Mouse (Mus musculus): ENCODE data around the gene Rnf167.

Rnf167 gene

DNA sequence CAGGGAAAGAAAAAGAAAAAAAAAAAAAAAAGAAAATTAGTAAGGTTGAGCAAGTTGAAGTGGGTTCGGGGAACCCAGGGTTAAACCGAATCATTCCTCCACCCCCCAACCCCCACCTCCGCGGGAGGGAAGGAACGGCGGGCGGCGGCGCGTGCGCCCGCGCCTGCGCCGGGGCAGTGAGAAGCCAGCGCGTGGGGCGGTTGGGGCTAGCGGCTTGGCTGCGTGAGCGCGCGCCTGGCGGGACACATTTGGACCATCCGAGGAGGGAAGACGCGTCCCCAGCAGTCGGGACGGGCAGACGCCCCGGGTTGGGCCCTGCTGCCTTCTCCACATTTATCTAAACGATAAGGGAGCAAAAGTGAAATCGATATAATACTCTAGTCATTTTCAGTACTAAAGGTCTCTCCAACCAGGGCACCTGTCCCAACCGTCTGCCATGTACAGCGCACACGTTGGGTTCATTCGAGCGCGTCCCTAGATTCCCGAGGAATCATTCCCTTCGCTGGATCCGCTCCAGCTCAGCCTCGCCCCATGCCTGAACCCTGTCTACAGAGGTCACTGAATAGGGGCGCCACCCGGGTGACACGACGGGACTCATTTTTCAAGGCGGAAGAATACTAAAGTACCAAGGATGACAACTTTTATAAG is 8.0 kb downstream of the Rnf167 start:
- peak; percentile 82 to 84 for DNase-seq (ENCODE audit: low spot score in 2 of 2)

DNA sequence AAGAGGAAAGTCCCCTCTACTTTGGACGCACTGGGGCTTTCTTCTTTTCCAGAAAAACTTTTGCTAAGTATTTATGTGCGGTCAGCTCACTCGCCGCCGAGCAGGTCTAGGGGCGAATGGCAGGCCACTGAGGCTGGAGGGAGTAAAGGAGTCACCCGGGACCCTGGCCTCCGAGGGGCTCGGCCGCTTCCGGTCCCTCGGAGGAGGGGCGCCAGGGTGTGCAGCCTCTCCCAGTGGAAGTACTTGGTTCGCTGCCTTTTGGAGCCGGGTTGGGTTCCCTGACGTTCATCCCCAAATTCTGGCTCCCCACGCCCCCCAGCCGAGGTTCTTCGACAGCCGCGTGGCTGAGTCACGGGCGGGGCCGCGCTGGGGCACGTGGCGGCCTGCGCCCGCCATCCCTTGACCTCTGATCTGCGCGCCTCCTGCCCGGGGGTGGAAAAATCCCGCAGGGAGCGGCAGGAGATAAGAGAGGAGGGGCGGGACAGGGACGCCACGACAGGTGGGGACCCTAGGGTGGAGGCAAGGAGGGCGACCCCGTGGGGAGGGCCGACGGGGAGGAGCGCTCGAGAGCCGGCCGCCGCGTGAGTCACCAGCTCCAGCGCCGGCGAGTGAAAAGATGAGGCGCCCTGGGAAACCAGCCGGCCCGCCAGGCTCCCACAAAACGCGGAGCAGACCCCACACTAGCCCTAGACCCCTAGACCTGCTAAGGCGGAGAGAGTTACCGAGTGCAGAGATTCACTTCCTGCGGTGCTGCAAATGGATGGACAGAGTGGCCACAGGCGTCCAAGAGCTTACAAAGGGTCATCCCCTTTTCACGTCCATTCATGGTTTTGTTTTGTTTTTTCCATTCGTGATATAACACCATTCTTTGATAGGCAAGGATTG is 8.8 kb downstream of the Rnf167 start:
- peak; percentile 70 to 72 for DNase-seq (ENCODE audit: low spot score in 2 of 2)

DNA sequence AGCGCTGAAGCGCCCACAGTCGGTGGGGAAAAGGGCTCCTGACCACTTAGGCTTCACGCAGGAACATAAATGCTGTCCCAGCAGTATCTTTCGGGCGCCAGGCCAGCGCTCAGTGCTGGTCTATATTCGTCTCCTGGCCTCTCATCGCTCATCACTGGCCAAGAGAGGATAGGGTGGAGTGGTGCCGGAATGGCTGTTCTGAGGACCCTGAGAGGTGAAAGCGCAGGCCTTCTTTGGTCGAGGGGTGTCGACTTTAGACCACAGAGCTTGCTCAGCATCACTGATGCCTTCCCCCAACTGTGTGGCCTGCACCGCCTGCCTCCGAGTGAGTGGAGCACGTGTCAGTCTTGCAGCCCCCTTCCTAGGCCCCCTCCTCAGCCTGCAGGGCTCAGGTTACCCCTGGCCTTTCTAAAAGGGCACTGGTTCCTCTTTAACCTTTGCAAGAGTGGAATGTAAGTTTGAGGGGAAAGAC is 9.5 kb downstream of the Rnf167 start:
- DNase-seq (ENCODE audit: low spot score in 2 of 2) = no peak

DNA sequence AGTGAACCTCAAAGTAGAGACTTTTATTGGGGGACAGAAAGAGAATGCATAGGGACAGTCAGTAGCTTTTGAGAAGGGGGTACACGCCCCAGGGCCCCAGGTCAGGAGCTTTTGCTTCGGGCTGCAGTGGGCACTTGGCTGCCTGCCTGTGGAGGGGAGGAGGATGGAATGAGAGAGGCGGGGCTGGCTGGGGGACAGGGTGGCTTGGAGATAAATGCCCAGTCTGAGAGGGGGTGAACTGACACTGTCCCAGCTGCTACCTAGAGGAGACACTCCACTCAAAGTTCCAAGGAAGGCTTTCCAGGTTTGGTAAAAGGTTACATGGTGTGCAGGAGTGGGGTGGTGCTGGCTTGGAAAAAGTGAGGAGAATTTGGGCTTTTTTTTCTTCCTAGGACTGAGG is 9.9 kb downstream of the Rnf167 start, which contains the start of gene Eno3:
Eno3 (plus strand) TSS at position 239 of the 400 bp plus-strand sequence.
- DNase-seq (ENCODE audit: low spot score in 2 of 2) = no peak

DNA sequence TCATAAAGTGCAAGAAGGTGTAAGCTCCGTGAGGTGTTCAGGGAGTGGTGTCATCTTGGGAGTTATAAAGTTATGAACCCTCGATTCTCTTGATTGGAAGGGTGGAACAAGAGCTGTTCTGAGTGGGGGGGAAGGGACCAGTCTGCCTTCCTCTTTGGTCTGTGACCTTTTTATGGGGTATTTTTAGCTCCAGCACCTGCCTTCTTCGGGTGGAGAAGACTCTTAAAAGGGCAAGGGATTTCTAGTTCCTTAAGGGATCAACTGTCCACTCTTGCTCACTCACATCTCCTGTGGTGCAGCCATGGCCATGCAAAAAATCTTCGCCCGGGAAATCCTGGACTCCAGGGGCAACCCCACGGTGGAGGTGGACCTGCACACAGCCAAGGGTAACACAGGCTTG is 10.5 kb downstream of the Rnf167 start:
- DNase-seq (ENCODE audit: low spot score in 2 of 2) = no peak

DNA sequence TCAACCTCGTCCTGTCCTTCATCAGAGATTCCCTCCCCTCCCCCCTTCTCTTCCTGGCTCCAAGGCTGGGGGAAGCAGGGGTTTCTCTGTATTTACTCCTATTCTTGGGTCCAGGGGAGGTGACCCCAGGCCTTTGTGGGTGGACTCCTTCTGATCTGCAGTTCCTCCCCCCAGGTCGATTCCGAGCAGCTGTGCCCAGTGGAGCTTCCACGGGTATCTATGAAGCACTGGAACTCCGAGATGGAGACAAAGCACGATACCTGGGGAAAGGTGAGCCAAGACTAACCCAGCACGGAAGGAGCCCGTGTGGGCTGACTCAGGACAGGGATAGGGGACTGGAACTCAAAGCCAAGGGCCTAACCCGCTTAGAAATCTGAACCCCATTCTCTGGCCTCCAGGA is 11.0 kb downstream of the Rnf167 start:
- DNase-seq (ENCODE audit: low spot score in 2 of 2) = no peak

DNA sequence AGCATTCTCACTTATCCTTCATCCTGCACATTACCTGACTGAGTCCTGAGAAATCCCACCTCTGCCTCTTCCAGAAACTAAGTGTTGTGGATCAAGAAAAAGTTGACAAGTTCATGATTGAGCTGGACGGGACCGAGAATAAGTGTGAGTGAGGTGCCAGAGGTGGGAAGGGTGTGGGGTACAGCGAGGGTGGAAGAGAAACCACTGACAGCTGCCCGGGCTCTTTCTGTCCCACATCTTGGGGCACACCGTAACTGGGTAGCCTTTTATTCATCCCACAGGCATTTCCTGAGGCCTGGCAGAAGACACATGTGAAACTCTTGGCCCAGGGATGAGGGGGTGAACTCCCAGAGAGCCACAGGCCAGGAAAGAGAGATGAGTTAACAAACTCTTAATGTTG is 11.5 kb downstream of the Rnf167 start:
- no peak for DNase-seq (ENCODE audit: low spot score in 2 of 2)

DNA sequence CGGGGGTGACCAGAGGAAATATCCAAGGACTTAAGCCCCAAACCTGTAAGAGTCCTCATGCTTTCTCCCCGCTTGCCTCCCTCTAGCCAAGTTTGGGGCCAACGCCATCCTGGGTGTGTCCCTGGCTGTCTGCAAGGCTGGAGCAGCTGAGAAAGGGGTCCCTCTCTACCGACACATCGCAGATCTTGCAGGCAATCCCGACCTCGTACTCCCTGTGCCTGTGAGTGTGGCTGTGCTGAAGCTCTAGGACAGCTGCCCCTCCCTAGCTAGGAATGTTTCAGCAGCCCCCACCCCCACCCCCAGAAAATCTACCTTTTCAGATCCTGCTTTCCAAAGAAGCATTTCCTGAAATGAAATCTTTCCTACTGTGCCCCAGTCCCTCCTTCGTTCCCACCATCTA is 11.9 kb downstream of the Rnf167 start:
- DNase-seq (ENCODE audit: low spot score in 2 of 2) = no peak

DNA sequence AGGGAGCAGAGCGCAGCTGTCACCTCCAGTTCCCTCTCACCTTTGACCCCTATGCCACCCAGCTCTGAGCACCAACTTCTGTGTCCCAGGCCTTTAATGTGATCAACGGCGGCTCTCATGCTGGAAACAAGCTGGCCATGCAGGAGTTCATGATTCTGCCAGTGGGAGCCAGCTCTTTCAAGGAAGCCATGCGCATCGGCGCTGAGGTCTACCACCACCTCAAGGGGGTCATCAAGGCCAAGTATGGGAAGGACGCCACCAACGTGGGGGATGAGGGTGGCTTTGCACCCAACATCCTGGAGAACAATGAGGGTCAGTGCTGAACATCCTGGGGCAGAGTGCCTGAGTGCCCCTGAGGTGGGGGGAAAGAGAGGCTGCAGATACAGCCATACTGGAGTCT is 13.5 kb downstream of the Rnf167 start:
- DNase-seq (ENCODE audit: low spot score in 2 of 2) = no peak

DNA sequence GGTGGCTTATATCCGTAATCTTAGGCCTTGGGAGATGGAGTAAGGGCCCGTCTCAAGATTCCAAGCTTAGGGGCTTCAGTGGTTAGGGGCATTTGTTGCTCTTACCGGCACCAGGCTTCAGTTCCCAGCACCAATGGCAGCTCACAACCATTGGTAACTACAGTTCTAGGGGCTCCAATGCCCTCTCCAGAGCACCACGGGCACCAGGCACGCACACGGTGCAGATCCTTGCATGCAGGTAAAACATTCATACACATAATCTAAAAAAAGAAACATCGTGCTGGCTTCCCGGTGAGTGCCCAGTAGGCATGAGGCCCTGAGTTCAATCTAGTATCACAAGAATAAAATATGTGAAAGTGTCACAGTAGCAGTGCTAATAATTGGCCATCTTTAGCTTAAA is 16.1 kb downstream of the Rnf167 start:
- DNase-seq (ENCODE audit: low spot score in 2 of 2) = no peak

DNA sequence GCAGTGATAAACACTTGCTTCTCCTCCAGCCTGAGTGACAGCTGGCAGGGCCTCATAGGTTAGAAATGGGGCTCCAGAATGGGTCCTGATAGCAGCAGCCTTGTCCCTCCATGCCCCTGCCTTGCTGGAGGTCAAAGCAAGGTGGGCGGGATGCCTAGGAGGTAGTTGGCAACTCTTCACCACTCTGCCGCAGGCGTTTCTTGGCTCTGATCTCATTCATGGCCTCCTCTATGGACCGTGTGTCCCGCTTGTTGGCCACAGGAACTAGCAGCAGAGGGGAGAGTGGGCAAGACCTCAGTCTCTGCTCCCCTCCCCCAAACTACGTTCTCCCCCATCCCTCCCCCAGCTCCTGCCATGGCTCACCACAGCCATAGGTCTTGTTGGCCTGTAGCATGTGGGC is 16.9 kb downstream of the Rnf167 start:
- DNase-seq (ENCODE audit: low spot score in 2 of 2) = no peak

DNA sequence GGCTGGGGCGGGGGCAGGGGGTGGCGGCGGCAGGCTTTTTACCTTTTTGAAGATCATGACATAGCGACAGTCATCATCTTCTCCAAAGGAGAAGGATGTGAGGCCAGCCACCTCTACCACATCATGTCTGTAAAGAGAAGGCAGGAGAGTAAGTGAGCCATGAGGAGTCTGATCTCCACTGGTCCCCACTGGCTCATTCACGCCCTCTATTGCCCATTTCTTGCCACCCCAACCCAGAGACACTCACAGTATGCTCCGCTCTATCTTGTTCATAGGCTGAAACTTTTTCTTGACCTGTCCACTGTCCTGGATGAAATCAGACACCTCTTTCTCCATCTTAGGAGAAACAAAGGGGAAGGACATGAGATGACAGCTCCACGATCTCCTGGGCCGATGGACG is 17.7 kb downstream of the Rnf167 start:
- no peak for DNase-seq (ENCODE audit: low spot score in 2 of 2)

DNA sequence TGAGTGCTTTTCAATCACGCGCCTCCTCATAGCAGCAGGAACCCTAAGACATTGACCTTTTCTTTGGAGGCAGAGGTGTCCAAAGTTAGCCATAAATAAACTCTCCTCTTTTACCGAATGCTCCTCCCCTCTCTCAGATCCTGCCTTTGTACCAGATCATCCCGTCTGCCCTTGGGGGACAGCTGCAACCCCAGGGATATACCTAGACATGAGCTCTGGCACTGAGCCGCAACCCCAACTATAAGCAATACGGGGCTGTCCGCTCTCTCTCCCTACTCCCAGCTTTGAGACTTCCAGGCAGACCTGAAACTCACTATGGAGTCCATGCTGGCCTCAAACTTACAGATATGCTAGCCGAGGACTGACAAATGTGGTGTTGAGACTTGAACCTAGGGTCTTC is 19.7 kb downstream of the Rnf167 start:
- no peak for DNase-seq (ENCODE audit: low spot score in 2 of 2)

DNA sequence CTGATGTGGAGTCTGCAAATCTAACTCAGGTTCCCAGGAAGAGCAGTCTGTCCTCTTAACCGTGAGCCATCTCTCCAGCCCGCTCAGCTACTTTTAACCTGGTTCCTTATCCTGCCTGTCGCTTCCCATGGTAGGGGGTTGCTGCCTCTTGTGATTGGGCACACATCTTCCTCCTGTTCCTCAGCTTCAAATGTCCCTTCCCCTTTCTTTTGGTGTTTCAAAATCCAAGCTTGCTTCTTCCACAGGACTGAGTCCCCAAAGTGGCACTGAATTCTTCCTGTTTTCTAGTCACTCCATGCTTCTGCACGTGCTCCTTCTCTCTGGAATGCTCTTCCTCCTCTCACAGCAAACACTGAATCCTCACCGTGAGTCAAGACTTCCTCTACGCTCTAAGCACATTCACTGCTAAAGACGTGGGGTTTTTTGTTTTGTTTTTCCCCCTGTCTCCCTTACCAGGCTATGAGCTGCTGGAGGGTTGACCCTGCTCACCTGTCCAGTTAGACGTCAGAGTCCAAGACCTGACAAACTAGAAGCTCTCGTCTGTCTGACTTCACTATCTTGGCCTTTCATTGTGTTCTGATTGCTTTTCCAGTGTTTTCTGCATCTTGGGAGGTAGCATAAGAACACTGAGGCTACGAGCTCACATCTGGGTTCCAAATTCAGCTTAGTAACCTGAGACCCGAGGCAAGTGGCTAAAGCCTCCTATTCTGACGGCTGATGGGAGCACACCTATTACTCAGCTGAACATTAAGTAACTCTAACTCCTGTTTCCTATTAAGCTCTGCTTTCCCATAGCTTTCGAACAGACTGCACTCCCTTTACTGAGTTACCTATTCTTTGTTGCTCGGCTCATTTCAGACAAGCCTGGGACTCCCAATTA is 20.5 kb downstream of the Rnf167 start:
- no peak for DNase-seq (ENCODE audit: low spot score in 2 of 2)

DNA sequence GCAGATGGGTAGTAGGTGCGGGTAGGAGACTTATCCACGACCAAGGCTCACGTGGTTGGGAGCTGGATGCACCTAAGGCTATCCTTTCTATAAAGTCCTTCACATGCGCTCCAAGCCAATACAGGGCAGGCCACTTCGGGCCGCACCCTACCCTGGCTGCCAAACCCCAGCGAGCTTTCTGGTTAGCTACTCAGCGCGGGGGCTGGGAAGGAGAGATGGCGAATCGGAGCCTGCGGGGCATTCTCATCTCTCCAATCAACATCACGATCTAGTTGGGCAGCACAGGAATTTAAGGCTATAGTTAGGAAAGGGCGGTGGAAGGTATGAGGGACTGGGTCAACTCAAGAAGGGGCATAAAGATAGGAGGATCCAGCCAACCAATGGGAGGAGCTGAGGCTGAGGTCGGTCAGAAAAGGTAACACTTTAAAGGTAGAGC is 21.3 kb downstream of the Rnf167 start:
- DNase-seq (ENCODE audit: low spot score in 2 of 2) = peak; percentile 68 to 78

DNA sequence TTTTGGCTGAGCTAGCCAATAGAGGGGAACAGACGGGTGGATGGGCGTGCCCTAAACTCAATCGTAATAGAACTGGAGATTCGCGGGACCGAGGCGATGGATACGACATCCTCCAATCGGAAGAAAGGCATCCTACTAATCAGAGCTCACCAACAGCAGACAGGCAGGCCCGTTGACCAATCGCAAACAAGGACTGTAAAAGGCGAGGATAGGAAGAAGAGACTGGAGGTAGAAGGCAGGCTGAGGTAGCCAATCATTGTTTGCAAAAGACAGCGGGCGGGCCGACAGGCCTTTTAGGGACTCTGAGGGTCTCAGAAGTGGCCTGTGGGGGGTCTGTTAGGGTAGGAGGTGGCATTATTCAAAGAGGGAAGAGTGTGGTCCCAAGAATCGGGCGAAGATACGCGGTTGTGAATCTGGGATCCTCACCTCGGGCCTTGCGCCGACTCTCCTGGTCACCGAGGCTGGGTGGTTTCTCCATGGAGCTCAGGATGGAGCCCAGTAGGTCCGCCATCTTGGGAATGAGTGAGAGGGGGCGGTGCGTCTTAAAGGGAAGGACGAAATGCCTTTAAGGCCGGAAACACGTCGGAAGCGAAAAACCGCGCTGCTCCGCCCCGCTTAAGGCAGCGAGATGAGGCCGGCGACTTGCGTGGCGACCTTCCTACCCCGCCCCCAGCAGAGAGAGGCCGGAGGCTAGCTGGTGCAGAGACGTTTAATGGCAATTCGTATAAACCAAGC is 21.9 kb downstream of the Rnf167 start, which contains the start of gene Spag7:
Spag7 (minus strand) TSS at position 646 of the 735 bp plus-strand sequence.
- peak; percentile 93 to 96 for DNase-seq (ENCODE audit: low spot score in 2 of 2)

DNA sequence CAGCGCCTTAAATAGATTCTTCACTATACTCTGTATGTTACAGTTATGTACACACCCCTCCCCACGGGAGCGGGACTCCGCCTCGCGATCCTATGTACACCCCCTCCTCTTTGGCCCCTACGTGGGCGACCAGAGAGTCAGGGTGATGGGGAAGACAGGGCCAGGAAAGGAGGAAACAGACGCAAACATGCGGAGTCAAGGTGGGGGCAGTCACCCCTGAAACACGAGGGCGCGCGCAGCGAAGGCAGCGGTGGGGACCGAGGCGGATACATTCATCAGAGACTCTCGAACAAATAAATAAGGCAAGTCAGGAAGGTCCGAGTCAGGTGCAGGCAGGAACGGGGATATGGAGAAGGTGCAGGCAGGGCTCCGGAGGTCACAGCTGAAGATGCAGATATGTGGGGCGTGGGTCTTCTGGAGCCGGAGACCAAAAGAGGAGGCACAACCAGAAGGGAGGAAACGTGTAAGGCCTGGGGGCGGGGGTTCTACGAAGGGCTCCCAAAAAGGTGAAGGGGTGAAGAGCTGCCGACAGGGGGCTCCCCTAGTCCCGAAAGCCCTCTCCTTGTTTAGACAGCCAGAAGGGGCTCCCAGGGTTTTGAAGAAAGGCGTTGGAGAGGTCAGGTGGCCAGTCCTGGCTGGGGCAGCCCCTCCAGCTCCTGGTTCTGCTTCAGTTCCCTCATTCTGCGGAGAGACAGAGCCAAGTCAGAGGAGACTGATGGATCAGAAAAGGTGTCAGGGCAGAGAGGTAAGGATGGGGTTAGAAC is 22.7 kb downstream of the Rnf167 start:
- DNase-seq (ENCODE audit: low spot score in 2 of 2) = peak in 1 of 2 experiments; percentile 70

DNA sequence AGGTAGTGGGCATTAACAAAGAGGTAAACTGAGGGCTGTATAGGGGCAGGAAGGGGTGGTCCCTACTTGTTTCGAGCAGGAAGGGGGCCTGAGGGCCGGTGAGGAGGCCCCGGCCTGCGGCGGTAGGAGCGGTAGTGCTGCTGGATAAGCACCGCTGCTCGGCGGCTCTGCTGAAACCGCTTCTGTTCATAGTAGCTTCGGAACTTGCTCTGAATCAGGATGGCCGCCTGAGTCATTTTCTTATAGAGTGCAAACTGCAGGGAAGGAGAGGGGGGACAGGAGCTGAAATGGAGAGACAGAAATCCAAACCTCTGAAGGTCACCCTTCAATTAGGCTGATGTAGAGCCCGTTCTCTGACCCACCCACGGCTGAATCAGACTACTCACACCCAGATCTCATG is 23.4 kb downstream of the Rnf167 start:
- DNase-seq (ENCODE audit: low spot score in 2 of 2) = no peak

DNA sequence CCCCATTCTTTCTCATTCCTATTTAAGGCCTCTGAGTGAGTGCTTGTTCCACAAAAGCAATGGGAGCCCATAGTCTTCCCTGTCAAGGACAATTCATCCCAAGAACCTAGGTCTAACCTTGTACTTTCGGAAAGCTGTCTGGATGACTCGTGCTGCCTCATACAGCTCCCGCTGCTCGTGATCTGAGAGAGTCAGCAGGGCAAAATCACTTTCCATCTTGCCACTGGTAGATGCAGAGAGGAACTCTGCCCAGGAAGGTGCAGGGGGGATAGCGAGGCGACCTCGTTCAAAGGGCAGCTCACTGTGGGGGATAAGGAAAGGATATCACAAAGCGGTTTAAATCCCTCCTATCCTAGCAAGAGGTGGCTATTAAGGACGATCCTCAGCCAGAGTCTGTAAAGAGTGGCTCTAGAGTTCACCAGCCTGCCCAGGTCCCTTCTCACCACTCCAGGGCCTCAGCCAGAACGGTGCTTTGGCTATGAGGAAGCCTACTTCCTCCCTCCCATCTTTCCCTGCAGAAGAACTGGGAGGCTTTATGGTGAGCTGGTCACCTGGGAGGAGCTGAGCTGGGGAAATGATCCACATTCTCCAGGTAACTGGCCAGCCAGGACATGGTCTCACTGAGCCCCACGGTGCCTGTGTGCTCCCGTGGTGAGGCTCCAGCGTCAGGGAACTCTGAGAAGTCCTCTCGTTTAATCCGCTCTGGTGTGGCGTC is 24.5 kb downstream of the Rnf167 start:
- DNase-seq (ENCODE audit: low spot score in 2 of 2) = no peak

DNA sequence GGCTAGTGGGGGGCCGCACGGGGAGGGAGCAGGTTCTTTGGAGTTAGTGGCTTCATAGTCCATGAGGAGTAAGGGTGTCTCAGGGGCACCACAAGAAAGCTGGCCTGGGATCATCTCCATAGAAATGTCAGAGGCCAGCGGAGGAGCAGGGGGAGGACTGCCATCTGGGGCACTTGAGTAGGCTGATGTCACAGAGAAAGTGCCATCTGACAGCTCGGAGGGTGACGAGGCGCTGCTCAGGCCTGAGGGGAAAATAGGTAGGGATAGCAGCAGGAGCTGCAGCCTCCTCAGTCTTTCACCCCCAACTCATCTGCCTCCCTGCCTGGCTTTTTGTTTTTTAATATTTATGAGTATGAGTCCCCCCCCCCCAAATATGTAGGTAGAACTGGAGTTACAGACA is 27.0 kb downstream of the Rnf167 start:
- no peak for DNase-seq (ENCODE audit: low spot score in 2 of 2)
